Mouse (Mus musculus): ENCODE data around the gene Luc7l3. TPM values are rescaled to one million over a fixed set of nuclear protein-coding genes. Genes with fewer than 3 reads are reported as not detected.

The Luc7l3 gene
- total RNA-seq, 2 experiments from 2014 or later: 29.6 to 36.5 TPM

Other genes starting within 250 kb of the Luc7l3 start
- 100 to 1,000 TPM; 205 to 210 TPM for gene Tob1, start 110.5 kb downstream of the Luc7l3 start, total RNA-seq (2021)
- 1 to 10 TPM; 6.4 to 6.6 TPM for gene Wfikkn2, start 76.0 kb downstream of the Luc7l3 start, total RNA-seq (2021)
- gene Gm21885, start 40.1 kb downstream of the Luc7l3 start, total RNA-seq (2021): not detected
- 100 to 1,000 TPM; 195 to 201 TPM for gene Ankrd40, start 6.0 kb upstream of the Luc7l3 start, total RNA-seq (2021)
- under 1 TPM; 0.47 to 0.48 TPM for gene Abcc3, start 71.0 kb upstream of the Luc7l3 start, total RNA-seq (2021)
- 1 to 10 TPM; 2.0 to 3.0 TPM for gene Cacna1g, start 152.2 kb upstream of the Luc7l3 start, total RNA-seq (2021)
- gene Spata20, start 164.2 kb upstream of the Luc7l3 start, total RNA-seq (2021): not detected
- under 1 TPM; 0.12 to 0.31 TPM for gene Epn3, start 178.0 kb upstream of the Luc7l3 start, total RNA-seq (2021)
- not detected for gene Mycbpap, start 199.8 kb upstream of the Luc7l3 start, total RNA-seq (2021)
- 1 to 10 TPM; 3.3 to 3.9 TPM for gene Rsad1, start 227.3 kb upstream of the Luc7l3 start, total RNA-seq (2021)
- 10 to 100 TPM; 14.7 to 16.3 TPM for gene Chad, start 243.1 kb upstream of the Luc7l3 start, total RNA-seq (2021)

All from gastrocnemius, postnatal 36 days (tissue).